Mouse (Mus musculus) kidney, postnatal 0 days (tissue): Measurements from ENCODE around the gene Shmt2. TPM values are rescaled to one million over a fixed set of nuclear protein-coding genes. Genes with fewer than 3 reads are reported as not detected.

ENCODE experiments used
- ATAC-seq: fragments of 200-750 bp; cut with Nextera tagmentation; replicated peaks from 2 replicates; pipeline ENCODE4 v1.8.0; 2017; ENCODE audit warnings: low read depth, moderate number of reproducible peaks, moderate TSS enrichment, moderate library complexity; ENCODE audit not compliant: low FRiP score
- DNase-seq: peaks from one replicate; pipeline ENCODE4 v3.0.0-alpha.2; 2016; ENCODE audit warnings: low spot score
- H3K27ac ChIP-seq: fragments of 300-500 bp; sonication (generic); 2 replicates; pipeline ENCODE4 v1.5.1; 2014; ENCODE audit warnings: mild to moderate bottlenecking
- H3K27me3 ChIP-seq: fragments of 300-500 bp; sonication (generic); 2 replicates; pipeline ENCODE4 v1.6.1; 2014; ENCODE audit warnings: low read length, mixed read lengths; ENCODE audit not compliant: insufficient read depth
- H3K36me3 ChIP-seq: fragments of 300-500 bp; sonication (generic); 2 replicates; pipeline ENCODE4 v1.6.1; 2014; ENCODE audit warnings: low read length, mixed read lengths; ENCODE audit not compliant: insufficient read depth
- H3K4me1 ChIP-seq: fragments of 300-500 bp; sonication (generic); replicated peaks from 2 replicates; pipeline ENCODE4 v1.6.1; 2014; ENCODE audit warnings: antibody characterized with exemption, low read length, mixed read lengths; ENCODE audit not compliant: insufficient read depth
- H3K4me2 ChIP-seq: fragments of 300-500 bp; sonication (generic); 2 replicates; pipeline ENCODE4 v1.6.1; 2014; ENCODE audit warnings: mild to moderate bottlenecking, low read length, moderate library complexity, mixed read lengths
- H3K4me3 ChIP-seq: fragments of 300-500 bp; sonication (generic); replicated peaks from 2 replicates; pipeline ENCODE4 v1.5.1; 2014; ENCODE audit warnings: low read depth, low read length
- H3K9ac ChIP-seq: fragments of 300-500 bp; sonication (generic); 2 replicates; pipeline ENCODE4 v1.6.1; 2014; ENCODE audit warnings: low read depth, low read length
- H3K9me3 ChIP-seq: fragments of 300-500 bp; sonication (generic); replicated peaks from 2 replicates; pipeline ENCODE4 v1.6.1; 2016; ENCODE audit warnings: low read length, inconsistent platforms, mixed read lengths
- CTCF ChIP-seq: IDR thresholded peaks from 2 replicates; pipeline ENCODE4 v1.5.1; 2016; ENCODE audit warnings: antibody characterized with exemption, low read depth, mild to moderate bottlenecking, moderate library complexity
- WGBS: fragments of 180-500 bp; shearing (Covaris S2); extraction: QIAGEN DNeasy Blood & Tissue Kit; methylation state at CpG from one replicate; pipeline ENCODE4 v1.1.7; 2014; 5-methylcytosine and 5-hydroxymethylcytosine counted together
- polyA plus RNA-seq: library from polyadenylated mRNA; unstranded; fragments of >200 nt; fragmentation: Nextera tagmentation; extraction: Ambion mirVana; gene quantifications from 2 replicates; pipeline ENCODE4 v1.2.1, GENCODE M21; 2015

The Shmt2 gene
- polyA plus RNA-seq, 1 experiment from 2014 or later = 71.1 TPM

DNA sequence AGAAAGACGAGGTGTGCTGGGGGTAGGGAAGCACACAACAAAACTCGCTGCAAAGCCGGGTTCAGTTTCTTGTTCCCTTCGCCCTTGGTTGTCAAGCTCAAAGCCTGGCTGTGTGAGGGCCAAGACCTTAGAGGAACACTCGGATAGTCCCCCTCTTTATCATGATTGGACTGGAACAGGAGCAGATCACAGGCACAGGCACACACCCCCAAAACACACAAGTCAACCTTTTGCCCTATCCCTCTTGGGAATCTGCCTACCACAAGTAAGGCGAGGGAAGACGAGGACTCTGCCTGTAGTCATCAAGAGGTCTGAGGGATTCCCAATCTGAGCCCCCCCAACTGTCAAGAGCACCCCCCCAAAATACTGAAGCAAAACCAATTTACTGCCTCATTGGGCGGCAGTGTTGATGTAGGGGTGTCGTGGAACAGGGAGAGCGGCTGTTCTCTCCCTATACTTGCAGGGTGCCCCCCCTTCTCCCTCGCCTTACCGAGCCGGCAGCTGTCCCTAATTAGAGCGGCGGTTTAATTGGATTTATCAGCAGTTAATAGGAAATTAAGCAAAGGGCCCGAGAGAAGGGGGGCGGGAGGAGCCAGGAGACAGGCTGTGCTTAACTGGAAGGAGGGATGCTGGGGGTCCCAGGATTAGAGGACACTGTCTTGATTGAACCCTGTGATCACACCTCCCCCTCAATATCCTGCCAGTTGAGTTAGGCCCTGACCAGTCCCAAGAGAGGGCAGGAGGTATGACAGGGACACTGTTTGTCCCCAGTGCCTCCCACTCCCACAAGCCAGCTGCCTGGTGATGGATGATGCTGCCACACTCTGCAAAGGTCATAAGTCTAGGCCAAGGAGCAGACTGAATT is 12.2 kb downstream of the Shmt2 start:
- Histone ChIP-seq H3K9ac (no peak overlapping the region), H3K27me3 (peaks cover 49% of the 10 kb centered on the region), H3K4me1 (peaks cover 26% of the 10 kb centered on the region; the same call in 1 of the 2 replicates), H3K4me2 (peak overlapping the region; percentile 63), H3K27ac (no peak overlapping the region), H3K4me3 (no peak overlapping the region; the same call in 1 of the 2 replicates), H3K36me3 (no peaks in the 10 kb centered on the region), H3K9me3 (no peaks in the 10 kb centered on the region)
- DNase-seq (no peak), ATAC-seq (no peak)
- WGBS = 16% methylated on average over 17 of the region's 17 CpGs
- no peak for TF ChIP-seq CTCF

DNA sequence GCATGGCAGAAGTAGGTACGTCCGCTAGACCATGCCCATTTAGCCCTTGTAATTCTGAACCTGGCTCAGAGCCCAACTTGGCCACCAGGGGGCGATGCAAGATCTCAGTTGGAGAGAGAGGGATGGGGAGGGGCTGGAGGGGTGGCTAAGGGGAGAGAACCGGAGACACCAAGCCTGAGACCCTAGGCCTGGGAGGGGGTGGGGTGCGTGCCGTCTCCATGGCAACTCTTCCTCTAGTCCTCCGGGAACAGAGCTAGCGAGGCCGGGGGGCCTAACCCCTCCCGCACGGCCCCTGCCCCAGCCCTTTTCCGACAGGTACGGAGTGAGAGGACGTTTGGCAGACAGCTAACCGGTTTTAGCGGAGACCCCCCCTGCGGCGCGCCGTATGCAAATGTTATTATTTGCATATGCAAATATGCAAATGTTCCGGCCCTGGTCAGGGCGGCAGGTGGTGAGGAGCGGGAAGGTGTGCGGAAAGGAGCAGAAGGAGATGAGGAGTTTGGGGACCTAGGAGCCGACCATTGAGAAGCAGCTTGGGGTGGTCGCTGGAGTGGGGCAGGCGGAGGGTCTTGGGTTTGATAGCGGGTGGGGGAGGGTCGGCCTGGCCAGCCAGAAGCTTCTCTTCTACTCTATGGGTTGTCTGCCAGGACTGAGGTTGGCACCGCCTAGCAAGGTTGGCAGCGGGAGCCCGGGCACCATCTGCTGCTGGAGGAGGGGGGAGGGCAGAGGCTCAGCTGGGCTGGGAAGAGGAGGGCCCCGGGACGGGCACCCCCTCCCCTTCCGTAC is 13.0 kb downstream of the Shmt2 start:
- Histone ChIP-seq H3K4me1 (peaks cover 26% of the 10 kb centered on the region; the same call in 1 of the 2 replicates), H3K9me3 (no peaks in the 10 kb centered on the region), H3K36me3 (no peaks in the 10 kb centered on the region), H3K27me3 (peaks cover 43% of the 10 kb centered on the region), H3K4me2 (peak overlapping the region; percentile 63), H3K4me3 (peak overlapping the region; percentile 26), H3K9ac (no peak overlapping the region), H3K27ac (no peak overlapping the region)
- TF ChIP-seq CTCF = peak; percentile 92
- ATAC-seq (peak; percentile 51), DNase-seq (peak; percentile 94)
- WGBS = under 1% methylated on average over 35 of the region's 35 CpGs

DNA sequence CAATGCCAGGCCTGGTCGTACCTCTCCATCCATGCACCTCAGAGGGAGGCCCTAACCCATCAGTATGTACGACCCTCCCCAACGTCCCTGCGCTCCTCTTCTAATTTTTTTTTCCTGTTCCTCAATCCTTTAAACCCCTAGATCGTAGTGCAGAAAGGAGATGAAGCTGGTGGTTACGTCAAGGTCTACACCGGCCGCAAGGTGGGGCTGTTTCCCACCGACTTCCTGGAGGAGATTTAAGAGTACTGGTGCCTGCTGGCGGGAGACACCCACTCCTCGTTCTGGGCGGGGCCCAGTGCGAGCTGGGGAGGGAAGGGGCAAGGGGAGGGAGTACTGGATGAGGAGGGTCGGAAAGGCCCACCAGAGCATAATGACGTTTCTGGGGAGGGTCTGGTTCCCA is 14.0 kb downstream of the Shmt2 start:
- Histone ChIP-seq H3K9ac (0 out of 2 replicates have a peak overlapping the region, but pooled peaks have one; percentile 4), H3K27me3 (peaks cover 34% of the 10 kb centered on the region), H3K4me2 (peak overlapping the region; percentile 63), H3K4me1 (peaks cover 20% of the 10 kb centered on the region; the same call in 1 of the 2 replicates), H3K4me3 (no peak overlapping the region), H3K27ac (no peak overlapping the region), H3K36me3 (no peaks in the 10 kb centered on the region), H3K9me3 (no peaks in the 10 kb centered on the region)
- DNase-seq (peak; percentile 88), ATAC-seq (peak; percentile 0; the same call in 1 of the 2 replicates)
- WGBS = 6% methylated on average over 15 of the region's 15 CpGs
- peak; percentile 82 for TF ChIP-seq CTCF

- TF ChIP-seq CTCF = no peak
- Histone ChIP-seq H3K9me3 (no peaks in the 10 kb centered on the region), H3K27me3 (no peaks in the 10 kb centered on the region), H3K27ac (no peak within 1 kb of the TSS), H3K4me3 (no peak within 1 kb of the TSS), H3K4me2 (no peak within 1 kb of the TSS), H3K9ac (no peak within 1 kb of the TSS), H3K36me3 (peaks cover 34% of the 10 kb centered on the region), H3K4me1 (no peaks in the 10 kb centered on the region)
- no peak for ATAC-seq
- DNase-seq = no peak
- WGBS = 55% methylated on average over 13 of the region's 13 CpGs
Observed at GRCm38 (mm10) chr10:127500894-127501893, 21.1 kb downstream of the Shmt2 start, which contains the start of gene Stac3. Gene Stac3 (plus strand): TSS chr10:127501686.

DNA sequence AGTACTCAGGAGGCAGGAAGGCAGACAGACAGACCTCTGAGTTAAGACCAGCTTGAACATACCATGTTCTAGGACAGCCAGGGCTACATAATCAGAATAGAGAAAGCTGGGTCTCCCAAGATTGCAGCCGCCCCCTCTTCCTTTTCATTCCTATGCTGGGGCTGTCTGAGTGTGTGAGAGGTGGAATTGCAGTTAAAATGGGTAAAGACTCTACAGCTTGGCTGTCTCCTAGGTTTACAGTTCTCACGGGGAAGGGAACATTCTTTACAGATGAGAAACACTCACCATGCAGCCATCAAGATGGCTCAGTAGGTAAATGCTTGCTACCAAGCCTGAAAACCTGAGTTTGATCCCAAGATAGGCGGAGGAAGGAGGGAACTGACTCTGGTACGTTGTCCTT is 22.2 kb downstream of the Shmt2 start:
- Histone ChIP-seq H3K27me3 (no peaks in the 10 kb centered on the region), H3K27ac (no peak overlapping the region), H3K4me1 (no peaks in the 10 kb centered on the region), H3K36me3 (peaks cover 40% of the 10 kb centered on the region), H3K9me3 (no peaks in the 10 kb centered on the region), H3K4me3 (no peak overlapping the region), H3K9ac (no peak overlapping the region), H3K4me2 (no peak overlapping the region)
- DNase-seq = no peak
- WGBS = 85% methylated on average over 4 of the region's 4 CpGs
- no peak for TF ChIP-seq CTCF
- ATAC-seq = no peak
